Mouse (Mus musculus) kidney, embryonic 15.5 days (tissue): ENCODE measurements around the gene March4. TPM values are rescaled to one million over a fixed set of nuclear protein-coding genes. Genes with fewer than 3 reads are reported as not detected.
A peak's percentile ranks its signal among the peaks of the same experiment; 100 is the strongest.

Experiments used
- ATAC-seq: fragments of 200-750 bp; cut with Nextera tagmentation; replicated peaks from 2 replicates; pipeline ENCODE4 v1.8.0; 2017; ENCODE audit warnings: moderate TSS enrichment; ENCODE audit not compliant: low FRiP score
- H3K27ac ChIP-seq: fragments of 300-500 bp; sonication (generic); 2 replicates; pipeline ENCODE4 v1.5.1; 2015; ENCODE audit warnings: mild to moderate bottlenecking, inconsistent platforms
- H3K27me3 ChIP-seq: fragments of 300-500 bp; sonication (generic); 2 replicates; pipeline ENCODE4 v1.6.1; 2015; ENCODE audit warnings: inconsistent platforms
- H3K36me3 ChIP-seq: fragments of 300-500 bp; sonication (generic); 2 replicates; pipeline ENCODE4 v1.6.1; 2015; ENCODE audit warnings: inconsistent platforms
- H3K4me1 ChIP-seq: fragments of 300-500 bp; sonication (generic); 2 replicates; pipeline ENCODE4 v1.6.1; 2015; ENCODE audit warnings: inconsistent platforms
- H3K4me2 ChIP-seq: fragments of 300-500 bp; sonication (generic); 2 replicates; pipeline ENCODE4 v1.6.1; 2015; ENCODE audit warnings: moderate library complexity, mild to moderate bottlenecking, inconsistent platforms
- H3K4me3 ChIP-seq: fragments of 300-500 bp; sonication (generic); replicated peaks from 2 replicates; pipeline ENCODE4 v1.5.1; 2015; ENCODE audit warnings: mild to moderate bottlenecking, inconsistent platforms
- H3K9ac ChIP-seq: fragments of 300-500 bp; sonication (generic); 2 replicates; pipeline ENCODE4 v1.6.1; 2015; ENCODE audit warnings: mild to moderate bottlenecking, inconsistent platforms
- H3K9me3 ChIP-seq: fragments of 300-500 bp; sonication (generic); replicated peaks from 2 replicates; pipeline ENCODE4 v1.6.1; 2016; ENCODE audit warnings: inconsistent platforms
- WGBS: fragments of 180-500 bp; shearing (Covaris S2); methylation state at CpG from one replicate; pipeline ENCODE4 v1.1.7; 2015; ENCODE audit warnings: mixed read lengths; 5-methylcytosine and 5-hydroxymethylcytosine counted together
- polyA plus RNA-seq: library from polyadenylated mRNA; unstranded; fragments of >200 nt; fragmentation: Nextera tagmentation; extraction: Ambion mirVana; gene quantifications from 2 replicates; pipeline ENCODE4 v1.2.1, GENCODE M21; 2015

Gene March4
- polyA plus RNA-seq, 1 experiment from 2014 or later = 0.05 TPM

DNA sequence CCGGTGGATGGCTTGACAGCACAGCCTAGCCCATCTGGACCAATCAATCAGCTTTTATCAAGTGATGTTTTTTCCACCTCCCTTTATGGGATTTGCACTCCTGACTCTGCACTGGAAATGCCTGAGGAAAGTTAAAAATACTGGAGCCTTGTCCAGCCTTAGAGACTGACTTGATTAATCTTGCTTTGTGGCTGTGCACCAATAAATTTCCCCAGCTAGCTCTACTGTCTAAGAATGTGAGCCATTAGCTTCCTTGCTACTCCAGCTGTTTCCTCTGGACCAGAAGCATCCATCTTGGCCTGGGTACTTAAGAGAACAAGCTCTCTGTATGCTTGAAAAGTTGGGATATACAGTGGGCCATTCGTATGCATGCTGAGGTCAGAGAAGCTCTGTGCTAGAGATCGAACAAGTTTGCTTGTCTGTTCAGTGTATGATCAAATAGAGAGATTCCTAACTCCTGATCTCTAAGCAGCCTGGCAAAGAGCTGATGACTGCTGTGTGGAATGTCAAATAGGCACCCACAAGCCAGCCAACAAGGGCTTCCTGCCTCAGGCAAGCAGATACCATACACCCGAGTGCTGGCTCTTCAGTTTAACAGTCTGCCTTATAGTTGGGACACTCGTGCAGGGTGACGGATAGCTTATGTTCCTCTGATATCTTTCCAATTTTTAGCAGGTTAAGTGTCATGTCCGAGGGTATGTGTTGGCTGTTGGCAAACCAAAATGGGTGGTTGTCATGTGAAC, 25.8 kb downstream of the March4 start:
- no peaks in the 10 kb centered on the region for H3K9me3 ChIP-seq
- no peak overlapping the region for H3K9ac ChIP-seq
- WGBS = 69% methylated on average over 7 of the region's 7 CpGs
- ATAC-seq = peak; percentile 43; the same call in 1 of the 2 replicates
- no peaks in the 10 kb centered on the region for H3K36me3 ChIP-seq
- no peak overlapping the region for H3K27ac ChIP-seq
- no peaks in the 10 kb centered on the region for H3K4me1 ChIP-seq
- H3K27me3 ChIP-seq = no peaks in the 10 kb centered on the region
- no peak overlapping the region for H3K4me2 ChIP-seq
- H3K4me3 ChIP-seq = no peak overlapping the region

DNA sequence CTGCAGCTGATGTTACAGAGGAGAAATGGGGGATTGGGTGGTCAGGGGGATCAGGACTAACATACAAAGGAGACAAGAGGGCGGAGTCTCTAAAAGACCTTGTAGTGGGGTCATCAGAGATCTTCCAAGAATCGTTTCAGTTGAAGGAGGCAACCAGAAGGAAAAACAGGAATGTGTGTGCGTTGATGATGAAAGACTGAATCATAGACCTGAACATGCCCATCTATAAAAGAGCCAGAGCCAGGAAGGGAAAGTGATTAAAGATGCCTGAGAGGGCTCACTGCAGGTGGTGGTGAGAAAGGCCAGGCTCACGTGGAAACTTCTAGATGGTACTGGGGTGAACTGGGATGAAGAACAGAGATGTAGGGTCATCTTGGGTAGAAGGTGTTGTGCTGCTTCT, 27.2 kb downstream of the March4 start:
- no peak overlapping the region for H3K27ac ChIP-seq
- no peaks in the 10 kb centered on the region for H3K4me1 ChIP-seq
- WGBS = 79% methylated on average over 4 of the region's 4 CpGs
- H3K4me2 ChIP-seq = no peak overlapping the region
- no peak overlapping the region for H3K9ac ChIP-seq
- H3K9me3 ChIP-seq = no peaks in the 10 kb centered on the region
- H3K36me3 ChIP-seq = no peaks in the 10 kb centered on the region
- no peaks in the 10 kb centered on the region for H3K27me3 ChIP-seq
- no peak overlapping the region for H3K4me3 ChIP-seq
- no peak for ATAC-seq

DNA sequence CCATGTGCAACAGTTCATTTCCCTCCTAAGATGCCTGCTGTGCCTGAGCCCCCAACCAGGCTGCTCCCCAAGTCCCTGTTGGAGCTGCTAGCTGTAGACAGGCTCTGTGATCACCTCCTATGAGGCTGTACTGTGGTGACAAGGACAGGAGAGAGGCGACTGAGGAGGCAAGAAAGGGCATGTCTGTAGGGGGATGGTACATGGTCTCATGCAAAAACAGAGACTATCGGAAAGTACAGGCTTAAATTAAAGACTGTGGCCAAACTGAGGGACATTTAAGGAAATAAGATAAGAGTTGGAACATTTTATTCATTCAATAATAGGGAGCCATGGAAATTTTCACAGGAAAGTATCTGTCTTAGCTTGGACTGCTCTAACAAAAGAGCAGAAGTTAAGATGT, 29.1 kb downstream of the March4 start:
- Histone ChIP-seq H3K27ac (no peak overlapping the region), H3K4me3 (no peak overlapping the region), H3K9me3 (no peaks in the 10 kb centered on the region), H3K9ac (no peak overlapping the region), H3K4me2 (no peak overlapping the region), H3K27me3 (no peaks in the 10 kb centered on the region), H3K4me1 (no peaks in the 10 kb centered on the region), H3K36me3 (no peaks in the 10 kb centered on the region)
- ATAC-seq = no peak
- WGBS = 79% methylated on average over 2 of the region's 2 CpGs

DNA sequence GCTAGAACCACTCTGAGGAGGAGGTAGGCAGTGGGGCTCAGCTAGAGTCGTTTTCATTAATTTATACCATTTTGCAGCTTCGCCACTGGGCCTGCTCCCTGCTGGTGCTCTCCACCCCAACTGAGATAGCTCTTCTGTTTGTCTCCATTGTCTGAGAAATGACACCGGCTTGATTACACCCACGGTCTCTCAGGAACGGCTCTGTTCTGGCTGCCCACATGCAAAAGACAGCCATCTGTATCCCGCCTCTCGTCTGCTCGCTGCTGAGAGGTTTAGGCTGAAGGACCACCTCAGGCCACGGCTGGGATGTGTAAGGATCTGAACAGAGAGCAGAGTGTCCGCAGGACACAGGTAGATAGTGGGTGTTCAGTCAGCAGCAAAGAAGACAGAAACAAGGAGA, 30.5 kb downstream of the March4 start:
- H3K36me3 ChIP-seq = no peaks in the 10 kb centered on the region
- H3K27me3 ChIP-seq = no peaks in the 10 kb centered on the region
- 60% methylated on average over 10 of the region's 10 CpGs for WGBS
- no peak overlapping the region for H3K4me3 ChIP-seq
- no peak for ATAC-seq
- no peak overlapping the region for H3K27ac ChIP-seq
- H3K9me3 ChIP-seq = no peaks in the 10 kb centered on the region
- no peak overlapping the region for H3K9ac ChIP-seq
- H3K4me1 ChIP-seq = no peaks in the 10 kb centered on the region
- H3K4me2 ChIP-seq = no peak overlapping the region

DNA sequence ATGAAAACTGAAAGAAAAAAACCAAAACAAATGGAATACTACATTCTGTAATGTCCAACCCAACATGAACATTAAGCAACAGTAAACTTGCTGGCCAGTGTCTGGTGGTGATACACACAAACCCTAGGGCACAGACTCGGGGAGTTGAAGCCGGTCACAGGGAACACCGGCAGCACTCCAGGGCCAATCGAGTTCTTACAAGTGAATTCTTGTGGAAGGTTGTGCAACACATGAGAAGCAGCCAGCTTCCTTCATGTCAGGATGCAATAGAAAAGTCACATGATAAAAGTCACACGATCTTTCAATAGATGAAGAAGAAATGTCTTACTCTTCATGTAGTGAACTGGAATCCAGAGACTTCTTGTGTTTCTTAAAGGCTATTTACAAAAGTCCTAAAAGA, 39.1 kb downstream of the March4 start:
- Histone ChIP-seq H3K4me2 (no peak overlapping the region), H3K27ac (no peak overlapping the region), H3K4me1 (no peaks in the 10 kb centered on the region), H3K9ac (no peak overlapping the region), H3K27me3 (no peaks in the 10 kb centered on the region), H3K9me3 (no peaks in the 10 kb centered on the region), H3K36me3 (no peaks in the 10 kb centered on the region), H3K4me3 (no peak overlapping the region)
- ATAC-seq = no peak
- WGBS = 91% methylated on average over 5 of the region's 5 CpGs

DNA sequence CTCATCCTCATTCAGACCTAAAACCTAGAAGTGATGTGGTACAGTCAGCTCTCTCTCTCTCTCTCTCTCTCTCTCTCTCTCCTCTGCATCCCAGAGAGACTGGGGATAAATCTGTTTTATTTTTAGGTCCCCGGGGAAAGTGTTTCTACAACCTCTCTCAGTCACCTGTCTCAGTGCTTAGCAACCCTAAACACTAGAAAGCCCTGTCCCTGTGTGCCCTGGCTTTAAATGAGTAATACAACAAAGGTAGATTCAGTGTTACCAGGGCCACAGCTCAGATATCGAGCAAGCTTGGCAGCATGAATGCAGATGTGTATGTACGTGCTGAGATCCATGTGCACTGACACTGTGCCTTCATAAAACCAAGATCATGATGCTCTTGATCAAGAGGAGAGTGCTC, 43.3 kb downstream of the March4 start:
- 80% methylated on average over 3 of the region's 3 CpGs for WGBS
- Histone ChIP-seq H3K4me3 (no peak overlapping the region), H3K27me3 (no peaks in the 10 kb centered on the region), H3K9me3 (no peaks in the 10 kb centered on the region), H3K4me1 (no peaks in the 10 kb centered on the region), H3K9ac (no peak overlapping the region), H3K36me3 (no peaks in the 10 kb centered on the region), H3K4me2 (no peak overlapping the region), H3K27ac (no peak overlapping the region)
- no peak for ATAC-seq

DNA sequence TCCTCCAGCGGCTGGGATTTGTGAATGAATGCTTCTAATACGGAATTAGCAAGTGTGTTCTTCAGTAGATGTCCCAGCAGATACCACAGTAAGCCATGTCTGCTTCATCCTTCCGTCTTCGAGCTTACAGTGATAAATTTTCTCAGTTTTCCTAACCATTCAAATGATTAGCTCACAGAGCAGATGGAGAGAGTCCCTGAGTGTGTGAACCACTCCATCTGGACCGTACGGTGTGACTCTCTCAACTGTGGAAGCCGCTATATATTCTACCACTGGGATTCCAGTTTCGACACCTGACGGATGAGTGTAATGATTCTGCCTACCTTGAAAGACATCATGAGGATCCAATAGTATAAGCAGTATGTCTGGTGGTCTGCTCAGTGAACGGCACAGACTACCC, 44.1 kb downstream of the March4 start:
- no peak for ATAC-seq
- H3K36me3 ChIP-seq = no peaks in the 10 kb centered on the region
- 87% methylated on average over 10 of the region's 10 CpGs for WGBS
- no peak overlapping the region for H3K27ac ChIP-seq
- H3K9me3 ChIP-seq = no peaks in the 10 kb centered on the region
- no peak overlapping the region for H3K9ac ChIP-seq
- H3K27me3 ChIP-seq = no peaks in the 10 kb centered on the region
- no peak overlapping the region for H3K4me2 ChIP-seq
- no peaks in the 10 kb centered on the region for H3K4me1 ChIP-seq
- no peak overlapping the region for H3K4me3 ChIP-seq

DNA sequence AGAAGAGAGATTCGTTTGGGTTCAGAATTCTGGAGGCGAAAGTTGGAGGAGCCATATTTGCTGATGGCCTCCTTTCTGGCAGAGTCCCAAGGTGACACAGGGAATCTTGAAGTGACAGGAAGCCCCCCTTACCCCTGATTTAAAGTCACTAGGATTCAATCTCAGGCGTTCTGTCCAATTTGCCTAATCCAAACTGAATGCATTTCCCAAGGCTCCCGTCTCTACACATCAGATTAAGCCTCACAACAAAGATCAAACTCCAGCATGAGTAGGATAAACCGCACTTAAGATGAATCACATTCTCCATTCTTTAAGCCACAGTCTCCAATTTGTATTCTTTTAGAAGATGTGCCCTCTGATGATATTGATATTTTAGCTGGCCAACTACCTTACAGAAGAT, 45.4 kb downstream of the March4 start:
- WGBS = 84% methylated on average over 5 of the region's 5 CpGs
- no peaks in the 10 kb centered on the region for H3K36me3 ChIP-seq

DNA sequence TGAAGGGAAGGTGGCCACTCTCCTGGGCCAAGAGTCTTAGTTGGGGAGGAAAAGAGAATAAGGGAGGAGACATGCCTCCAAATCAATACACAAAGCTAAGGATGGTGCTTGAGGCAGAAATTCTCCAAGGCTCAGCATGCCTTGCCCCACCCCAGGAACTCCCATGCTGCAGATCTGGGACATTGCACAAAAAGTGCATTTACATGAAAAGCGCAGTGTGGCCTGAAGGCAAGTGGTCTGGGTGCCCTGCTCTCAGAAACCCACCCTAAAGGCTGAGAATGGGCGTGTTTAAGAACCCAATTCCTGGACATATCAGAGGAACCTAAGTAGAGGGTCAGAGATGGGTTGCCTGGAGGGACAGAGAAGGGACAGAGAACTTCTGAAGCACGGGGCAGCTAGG, 45.9 kb downstream of the March4 start:
- 79% methylated on average over 3 of the region's 3 CpGs for WGBS
- no peak for ATAC-seq

More for the DNA sequence above, 45.4 kb downstream of the March4 start:
- H3K27me3 ChIP-seq = no peaks in the 10 kb centered on the region
- H3K4me2 ChIP-seq = no peak overlapping the region
- no peak overlapping the region for H3K9ac ChIP-seq
- no peaks in the 10 kb centered on the region for H3K9me3 ChIP-seq
- H3K27ac ChIP-seq = no peak overlapping the region
- ATAC-seq = no peak
- no peaks in the 10 kb centered on the region for H3K4me1 ChIP-seq
- no peak overlapping the region for H3K4me3 ChIP-seq

DNA sequence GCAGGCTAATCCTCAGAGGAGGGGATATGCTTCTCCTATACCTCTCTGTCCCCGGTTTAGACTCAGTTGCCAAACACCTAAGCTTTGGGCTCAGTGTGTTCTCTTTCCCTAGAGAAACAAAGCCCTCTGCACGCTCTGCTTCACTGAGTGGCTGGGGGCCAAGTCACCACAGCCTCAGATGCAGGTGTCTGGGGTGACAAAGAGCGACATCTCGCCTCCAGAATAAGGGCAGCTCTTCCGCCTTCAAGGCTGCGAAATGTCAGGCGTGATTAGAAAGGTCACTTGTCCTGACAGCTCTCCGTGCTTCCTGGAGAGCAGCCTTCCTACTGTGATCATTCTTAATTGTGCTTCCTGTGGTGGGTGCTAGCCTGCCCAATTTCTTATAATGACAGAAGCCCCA, 46.5 kb downstream of the March4 start:
- Histone ChIP-seq H3K36me3 (no peaks in the 10 kb centered on the region), H3K27me3 (no peaks in the 10 kb centered on the region), H3K4me2 (no peak overlapping the region), H3K9me3 (no peaks in the 10 kb centered on the region), H3K9ac (no peak overlapping the region), H3K4me1 (no peaks in the 10 kb centered on the region), H3K4me3 (no peak overlapping the region), H3K27ac (no peak overlapping the region)
- WGBS = 14% methylated on average over 8 of the region's 8 CpGs
- no peak for ATAC-seq

More for the DNA sequence above, 45.9 kb downstream of the March4 start:
- Histone ChIP-seq H3K36me3 (no peaks in the 10 kb centered on the region), H3K9ac (no peak overlapping the region), H3K4me1 (no peaks in the 10 kb centered on the region), H3K4me3 (no peak overlapping the region), H3K9me3 (no peaks in the 10 kb centered on the region), H3K27me3 (no peaks in the 10 kb centered on the region), H3K27ac (no peak overlapping the region), H3K4me2 (no peak overlapping the region)

DNA sequence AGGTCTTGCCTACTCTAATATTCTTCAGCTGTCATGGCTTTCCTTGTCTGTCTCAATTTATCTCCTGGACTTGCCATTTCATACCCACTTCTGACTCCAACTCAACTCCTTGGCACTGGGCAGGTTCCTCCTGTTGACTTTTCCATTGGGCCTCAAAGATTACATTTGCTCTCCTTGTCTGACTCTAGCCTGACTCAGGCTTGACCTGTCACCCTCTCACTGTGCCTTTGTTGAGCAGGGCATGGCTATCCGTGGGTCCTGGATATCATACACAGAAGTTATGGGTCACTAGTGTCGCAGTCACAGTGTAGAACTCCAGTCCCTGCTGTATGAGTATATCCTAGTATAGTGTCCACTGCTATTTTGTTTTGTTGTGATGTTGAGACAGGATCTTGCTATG, 60.1 kb downstream of the March4 start:
- Histone ChIP-seq H3K27me3 (no peaks in the 10 kb centered on the region), H3K36me3 (no peaks in the 10 kb centered on the region), H3K4me1 (no peaks in the 10 kb centered on the region), H3K9ac (no peak overlapping the region), H3K4me2 (no peak overlapping the region), H3K9me3 (no peaks in the 10 kb centered on the region), H3K27ac (no peak overlapping the region), H3K4me3 (no peak overlapping the region)
- 85% methylated on average over 2 of the region's 2 CpGs for WGBS
- no peak for ATAC-seq

DNA sequence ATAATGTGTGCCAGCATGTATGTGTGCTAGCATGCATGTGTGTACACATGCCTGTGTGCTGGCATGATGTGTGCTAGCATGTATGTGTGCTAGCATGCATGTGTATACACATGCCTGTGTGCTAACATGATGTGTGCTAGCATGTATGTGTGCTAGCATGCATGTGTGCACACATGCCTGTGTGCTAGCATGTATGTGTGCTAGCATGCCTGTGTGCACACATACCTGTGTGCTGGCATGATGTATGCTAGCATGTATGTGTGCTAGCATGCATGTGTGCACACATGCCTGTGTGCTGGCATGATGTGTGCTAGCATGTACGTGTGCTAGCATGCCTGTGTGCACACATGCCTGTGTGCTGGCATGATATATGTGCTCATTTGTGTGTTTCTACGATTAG, 67.7 kb downstream of the March4 start:
- H3K4me1 ChIP-seq = no peaks in the 10 kb centered on the region
- no peak overlapping the region for H3K4me3 ChIP-seq
- no peak overlapping the region for H3K9ac ChIP-seq
- ATAC-seq = no peak
- no peaks in the 10 kb centered on the region for H3K36me3 ChIP-seq
- H3K27ac ChIP-seq = no peak overlapping the region
- no peaks in the 10 kb centered on the region for H3K9me3 ChIP-seq
- no peak overlapping the region for H3K4me2 ChIP-seq
- 82% methylated on average over 2 of the region's 2 CpGs for WGBS
- H3K27me3 ChIP-seq = no peaks in the 10 kb centered on the region

DNA sequence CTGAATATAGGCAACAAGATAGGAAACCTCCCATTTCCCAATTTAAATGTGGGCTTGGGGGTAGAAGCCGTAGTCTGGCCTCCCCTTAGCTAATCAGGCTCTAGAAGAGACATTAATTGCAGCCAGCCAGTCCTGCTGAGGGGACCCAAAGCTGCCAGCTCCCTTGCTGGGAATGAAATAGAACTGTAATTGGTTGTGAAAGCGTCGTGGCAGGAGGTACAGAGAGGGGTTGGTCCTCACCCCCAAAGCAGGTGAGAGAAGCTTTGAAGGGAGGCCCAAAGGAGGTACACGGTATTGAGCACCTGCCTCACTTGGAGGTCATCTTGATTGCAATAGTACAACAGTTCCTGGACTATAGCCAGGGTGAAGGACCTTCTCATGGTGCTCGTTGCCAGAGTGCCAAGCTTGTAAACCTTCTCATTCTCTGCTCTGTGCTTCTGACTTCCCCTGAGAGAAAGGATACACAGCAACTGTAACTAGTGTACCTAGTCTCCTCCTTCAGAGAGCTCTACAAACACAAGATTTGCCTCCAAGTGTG, 68.2 kb downstream of the March4 start:
- Histone ChIP-seq H3K27me3 (no peaks in the 10 kb centered on the region), H3K9ac (no peak overlapping the region), H3K27ac (no peak overlapping the region), H3K4me2 (no peak overlapping the region), H3K36me3 (no peaks in the 10 kb centered on the region), H3K4me3 (no peak overlapping the region), H3K9me3 (no peaks in the 10 kb centered on the region), H3K4me1 (no peaks in the 10 kb centered on the region)
- WGBS = 75% methylated on average over 5 of the region's 5 CpGs
- no peak for ATAC-seq
